Mouse (Mus musculus) MEL (cell line): ENCODE data around the gene Cstf2. TPM values are rescaled to one million over a fixed set of nuclear protein-coding genes. Genes with fewer than 3 reads are reported as not detected.

Experiments used
- polyA plus RNA-seq, 2 experiments: library from polyadenylated mRNA; stranded (reverse) in 1 of 2; unstranded in 1 of 2; fragments of >175 nt in 1 of 2; fragments of >200 nt in 1 of 2; gene quantifications; 2 replicates each; pipeline versions ENCODE4 v1.2.1 to v1.2.4; 2012; ENCODE audit warnings: low replicate concordance in 2 of 2, low read depth in 1 of 2; ENCODE audit not compliant: insufficient read length in 2 of 2, insufficient read depth in 1 of 2, missing spikeins in 1 of 2
- total RNA-seq: library from RNA; depleted of rRNA; stranded (reverse); fragments of 300-350 nt; gene quantifications from 2 replicates; pipeline ENCODE4 v1.2.3, GENCODE M21; 2012; rRNA removed

Cstf2 gene
- total and polyA plus RNA-seq, 3 experiments = 180 to 890 (median 354) TPM

Other genes with a start within 250 kb of the Cstf2 start
- gene Tnmd, start 208.2 kb upstream of the Cstf2 start, total RNA-seq = not detected in 2 replicates
- not detected for gene Tnmd, start 208.2 kb upstream of the Cstf2 start, polyA plus RNA-seq
- 14.1 and 15.7 TPM in 2 replicates for gene Tspan6, start 160.8 kb upstream of the Cstf2 start, total RNA-seq
- gene Tspan6, start 160.8 kb upstream of the Cstf2 start, polyA plus RNA-seq = 10 to 100 TPM in 1 of 2 experiments, not detected in 1; 22.0 TPM
- gene Srpx2, start 150.8 kb upstream of the Cstf2 start, total RNA-seq = not detected in 2 replicates
- not detected for gene Srpx2, start 150.8 kb upstream of the Cstf2 start, polyA plus RNA-seq
- gene Sytl4, start 77.4 kb upstream of the Cstf2 start, total RNA-seq = 0.13 and 0.19 TPM in 2 replicates
- under 1 TPM in 1 of 2 experiments, not detected in 1; 0.06 TPM for gene Sytl4, start 77.4 kb upstream of the Cstf2 start, polyA plus RNA-seq
- not detected in 2 replicates for gene Xkrx, start 102.9 kb downstream of the Cstf2 start, total RNA-seq
- under 1 TPM in 1 of 2 experiments, not detected in 1; 0.38 TPM for gene Xkrx, start 102.9 kb downstream of the Cstf2 start, polyA plus RNA-seq
- not detected in 2 replicates for gene Arl13a, start 128.3 kb downstream of the Cstf2 start, total RNA-seq
- under 1 TPM in 1 of 2 experiments, not detected in 1; 0.25 TPM for gene Arl13a, start 128.3 kb downstream of the Cstf2 start, polyA plus RNA-seq
- 0.27 and 0.46 TPM in 2 replicates for gene Nox1, start 162.8 kb downstream of the Cstf2 start, total RNA-seq
- gene Nox1, start 162.8 kb downstream of the Cstf2 start, polyA plus RNA-seq = under 1 TPM in 1 of 2 experiments, not detected in 1; 0.60 TPM
- gene Trmt2b, start 217.8 kb downstream of the Cstf2 start, total RNA-seq = 19.2 and 19.8 TPM in 2 replicates
- 10 to 100 TPM in 1 of 2 experiments, not detected in 1; 36.4 TPM for gene Trmt2b, start 217.8 kb downstream of the Cstf2 start, polyA plus RNA-seq
- gene Tmem35a, start 236.0 kb downstream of the Cstf2 start, total RNA-seq = not detected in 2 replicates
- gene Tmem35a, start 236.0 kb downstream of the Cstf2 start, polyA plus RNA-seq = not detected
- gene Cenpi, start 248.9 kb downstream of the Cstf2 start, total RNA-seq = 54.7 and 56.3 TPM in 2 replicates
- 10 to 100 TPM in 1 of 2 experiments, not detected in 1; 50.8 TPM for gene Cenpi, start 248.9 kb downstream of the Cstf2 start, polyA plus RNA-seq